Mouse (Mus musculus): ENCODE measurements around the gene Srd5a1. TPM values are rescaled to one million over a fixed set of nuclear protein-coding genes. Genes with fewer than 3 reads are reported as not detected.

The Srd5a1 gene
- polyA plus RNA-seq, 1 experiment from 2014 or later: 4.7 TPM

DNA sequence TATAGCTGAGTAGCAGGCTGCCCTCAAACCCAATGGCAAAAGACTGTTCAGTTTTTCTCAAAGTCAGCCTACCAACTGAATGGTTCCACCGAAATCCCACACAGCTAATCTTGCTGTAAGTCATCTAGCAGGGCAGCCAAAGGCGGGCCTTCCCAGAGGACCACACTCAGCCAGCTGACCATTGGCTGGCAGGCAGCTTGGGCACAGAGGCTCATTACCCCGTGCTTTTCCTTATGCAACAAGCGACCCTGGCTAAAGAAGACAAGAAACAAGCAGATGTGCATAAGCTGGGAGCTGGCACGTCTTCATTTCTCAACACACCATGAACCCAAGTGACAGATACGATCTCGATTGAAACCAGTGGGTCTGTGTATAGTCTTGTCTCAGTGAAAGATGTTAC lies 73.9 kb downstream of the Srd5a1 start:
- no peaks in the 10 kb centered on the region for H3K27me3 ChIP-seq (ENCODE audit: insufficient read depth, low read length)
- DNase-seq (no peak), ATAC-seq (no peak)
- no peak overlapping the region for H3K9ac ChIP-seq (replicated peaks)
- H3K4me2 ChIP-seq (ENCODE audit: low read depth, low read length): no peak overlapping the region
- H3K9me3 ChIP-seq (ENCODE audit: low read length): no peaks in the 10 kb centered on the region
- no peak overlapping the region for H3K27ac ChIP-seq (ENCODE audit: low read depth)
- 83% methylated on average over 7 of the region's 7 CpGs for WGBS (ENCODE audit: insufficient replicate concordance)
- peaks cover 7% of the 10 kb centered on the region for H3K4me1 ChIP-seq (ENCODE audit: insufficient read depth)
- TF ChIP-seq EP300 (IDR thresholded peaks at IDR 0.05; ENCODE audit: low read depth): no peak
- TF ChIP-seq CTCF (IDR thresholded peaks at IDR 0.05; ENCODE audit: low read depth): no peak
- H3K4me3 ChIP-seq (ENCODE audit: low read depth, low read length): no peak overlapping the region
- H3K36me3 ChIP-seq (replicated peaks; ENCODE audit: insufficient read depth, low read length): no peaks in the 10 kb centered on the region

DNA sequence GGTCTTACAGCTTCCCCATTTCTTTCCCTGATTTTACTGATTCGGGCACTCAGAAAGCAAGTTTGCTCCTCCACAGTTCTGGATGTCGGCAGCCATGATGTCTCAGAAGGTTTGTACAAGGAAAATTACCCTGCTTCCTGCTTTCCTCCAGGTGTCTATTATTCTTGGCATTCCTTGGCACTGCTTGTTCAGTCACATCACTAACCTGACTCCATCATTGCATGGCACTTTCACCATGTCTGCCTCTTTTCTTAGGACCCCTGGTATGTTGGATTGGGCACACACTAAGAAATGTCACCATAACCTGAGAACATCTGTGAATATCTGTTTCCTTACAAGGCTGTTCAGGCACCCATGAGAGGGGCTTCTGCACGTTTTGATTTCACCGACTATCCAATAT lies 75.2 kb downstream of the Srd5a1 start:
- DNase-seq (no peak), ATAC-seq (no peak)
- no peak for TF ChIP-seq CTCF (IDR thresholded peaks at IDR 0.05; ENCODE audit: low read depth)
- no peak for TF ChIP-seq EP300 (IDR thresholded peaks at IDR 0.05; ENCODE audit: low read depth)
- H3K9ac ChIP-seq (replicated peaks): peak overlapping the region; percentile 92
- H3K27me3 ChIP-seq (ENCODE audit: insufficient read depth, low read length): no peaks in the 10 kb centered on the region
- WGBS (ENCODE audit: insufficient replicate concordance): 67% methylated on average over 4 of the region's 4 CpGs
- H3K36me3 ChIP-seq (replicated peaks; ENCODE audit: insufficient read depth, low read length): no peaks in the 10 kb centered on the region
- H3K4me1 ChIP-seq (ENCODE audit: insufficient read depth): peaks cover 21% of the 10 kb centered on the region
- H3K4me3 ChIP-seq (ENCODE audit: low read depth, low read length): peak overlapping the region; percentile 93
- H3K4me2 ChIP-seq (ENCODE audit: low read depth, low read length): peak overlapping the region; percentile 98
- H3K27ac ChIP-seq (ENCODE audit: low read depth): peak overlapping the region; percentile 99
- H3K9me3 ChIP-seq (ENCODE audit: low read length): no peaks in the 10 kb centered on the region

GRCm38 (mm10) chr13:69534654-69535551 lies 76.3 kb downstream of the Srd5a1 start:
- Histone ChIP-seq H3K9me3 (ENCODE audit: low read length) (no peaks in the 10 kb centered on the region), H3K36me3 (replicated peaks; ENCODE audit: insufficient read depth, low read length) (peaks cover 4% of the 10 kb centered on the region), H3K27me3 (ENCODE audit: insufficient read depth, low read length) (no peaks in the 10 kb centered on the region), H3K4me3 (ENCODE audit: low read depth, low read length) (peak overlapping the region; percentile 93), H3K27ac (ENCODE audit: low read depth) (peak overlapping the region; percentile 99), H3K4me2 (ENCODE audit: low read depth, low read length) (peak overlapping the region; percentile 98), H3K4me1 (ENCODE audit: insufficient read depth) (peaks cover 31% of the 10 kb centered on the region), H3K9ac (replicated peaks) (peak overlapping the region; percentile 92)
- no peak for TF ChIP-seq CTCF (IDR thresholded peaks at IDR 0.05; ENCODE audit: low read depth)
- no peak for TF ChIP-seq EP300 (IDR thresholded peaks at IDR 0.05; ENCODE audit: low read depth)
- peak; percentile 99 for DNase-seq
- ATAC-seq: peak; percentile 90
- under 1% methylated on average over 58 of the region's 86 CpGs for WGBS (ENCODE audit: insufficient replicate concordance)

- no peak for TF ChIP-seq CTCF (IDR thresholded peaks at IDR 0.05; ENCODE audit: low read depth)
- TF ChIP-seq EP300 (IDR thresholded peaks at IDR 0.05; ENCODE audit: low read depth): no peak
- Histone ChIP-seq H3K4me3 (ENCODE audit: low read depth, low read length) (peak within 1 kb of the TSS; percentile 93), H3K36me3 (replicated peaks; ENCODE audit: insufficient read depth, low read length) (peaks cover 6% of the 10 kb centered on the region), H3K27ac (ENCODE audit: low read depth) (peak within 1 kb of the TSS; percentile 99), H3K4me1 (ENCODE audit: insufficient read depth) (peaks cover 31% of the 10 kb centered on the region), H3K27me3 (ENCODE audit: insufficient read depth, low read length) (no peaks in the 10 kb centered on the region), H3K4me2 (ENCODE audit: low read depth, low read length) (peak within 1 kb of the TSS; percentile 98), H3K9me3 (ENCODE audit: low read length) (no peaks in the 10 kb centered on the region), H3K9ac (replicated peaks) (peak within 1 kb of the TSS; percentile 92)
- WGBS (ENCODE audit: insufficient replicate concordance): 0% methylated on average over 4 of the region's 57 CpGs
- ATAC-seq: peak; percentile 84
- no peak for DNase-seq
Observed at GRCm38 (mm10) chr13:69534334-69534653, 76.9 kb downstream of the Srd5a1 start, which contains the start of gene Tent4a. TSS of gene Tent4a (minus strand) at chr13:69534617.

GRCm38 (mm10) chr13:69533405-69534333 lies 77.6 kb downstream of the Srd5a1 start, which contains the start of gene Nsun2:
TSS of gene Nsun2 (plus strand) at chr13:69533746.
- ATAC-seq (peak; percentile 33), DNase-seq (peak; percentile 68)
- Histone ChIP-seq H3K4me2 (ENCODE audit: low read depth, low read length) (peak within 1 kb of the TSS; percentile 96), H3K4me1 (ENCODE audit: insufficient read depth) (peaks cover 33% of the 10 kb centered on the region), H3K9ac (replicated peaks) (peak within 1 kb of the TSS; percentile 75), H3K4me3 (ENCODE audit: low read depth, low read length) (peak within 1 kb of the TSS; percentile 93), H3K27ac (ENCODE audit: low read depth) (peak within 1 kb of the TSS; percentile 94), H3K9me3 (ENCODE audit: low read length) (no peaks in the 10 kb centered on the region), H3K36me3 (replicated peaks; ENCODE audit: insufficient read depth, low read length) (peaks cover 6% of the 10 kb centered on the region), H3K27me3 (ENCODE audit: insufficient read depth, low read length) (no peaks in the 10 kb centered on the region)
- TF ChIP-seq EP300 (IDR thresholded peaks at IDR 0.05; ENCODE audit: low read depth): no peak
- TF ChIP-seq CTCF (IDR thresholded peaks at IDR 0.05; ENCODE audit: low read depth): no peak
- WGBS (ENCODE audit: insufficient replicate concordance): under 1% methylated on average over 82 of the region's 155 CpGs
